Comparison of ENCODE assay signal across 9 mouse cellular contexts in genomic region chr2:122937922-122938321, GRCm38 (mm10).
DNase-seq lines count a peak whose midpoint lies in the region; ATAC-seq and TF ChIP-seq lines count a peak whose summit lies in the region.
"Had no signal": no experiment of that assay in that cellular context is flagged by ENCODE, and none has a peak within 500 bp of the region (broad histone marks: within the 10 kb centered on the region; RNA-seq: fewer than 3 reads in every experiment).

No protein-coding gene starts in this region.

- no peak overlapping the region for H3K27ac ChIP-seq in liver, postnatal 0 days (ENCODE audit: low read depth)
- no peak overlapping the region for H3K27ac ChIP-seq in intestine, embryonic 16.5 days (ENCODE audit: low read length)
- H3K27ac ChIP-seq: limb, embryonic 15.5 days had no signal

- no peak for TF ChIP-seq EP300 in liver, postnatal 0 days (IDR thresholded peaks at IDR 0.05; ENCODE audit: low read depth)

- H3K9ac ChIP-seq in liver, postnatal 0 days (replicated peaks), result no peak overlapping the region
- no peak overlapping the region for H3K9ac ChIP-seq in intestine, embryonic 16.5 days (ENCODE audit: low read depth, low read length)
- H3K9ac ChIP-seq: limb, embryonic 15.5 days had no signal

- H3K4me3 ChIP-seq in liver, postnatal 0 days (ENCODE audit: low read depth, low read length), result no peak overlapping the region
- H3K4me3 ChIP-seq in intestine, embryonic 16.5 days (ENCODE audit: low read length), result no peak overlapping the region
- H3K4me3 ChIP-seq: limb, embryonic 15.5 days had no signal

- no peaks in the 10 kb centered on the region for H3K27me3 ChIP-seq in liver, postnatal 0 days (ENCODE audit: insufficient read depth, low read length)
- H3K27me3 ChIP-seq in intestine, embryonic 16.5 days (replicated peaks; ENCODE audit: control insufficient read depth, insufficient read depth, low read length), result no peaks in the 10 kb centered on the region
- H3K27me3 ChIP-seq: limb, embryonic 15.5 days had no signal

- no peaks in the 10 kb centered on the region for H3K4me1 ChIP-seq in liver, postnatal 0 days (ENCODE audit: insufficient read depth)
- H3K4me1 ChIP-seq in intestine, embryonic 16.5 days (ENCODE audit: control insufficient read depth, insufficient read depth, low read length), result no peaks in the 10 kb centered on the region
- H3K4me1 ChIP-seq: limb, embryonic 15.5 days had no signal

- H3K36me3 ChIP-seq in liver, postnatal 0 days (replicated peaks; ENCODE audit: insufficient read depth, low read length), result no peaks in the 10 kb centered on the region
- no peaks in the 10 kb centered on the region for H3K36me3 ChIP-seq in intestine, embryonic 16.5 days (ENCODE audit: control insufficient read depth, insufficient read depth, low read length)
- H3K36me3 ChIP-seq: limb, embryonic 15.5 days had no signal

- H3K9me3 ChIP-seq in liver, postnatal 0 days (ENCODE audit: low read length), result no peaks in the 10 kb centered on the region
- H3K9me3 ChIP-seq in intestine, embryonic 16.5 days (ENCODE audit: control insufficient read depth, low read length), result no peaks in the 10 kb centered on the region
- H3K9me3 ChIP-seq: limb, embryonic 15.5 days had no signal

- ATAC-seq in liver, postnatal 0 days, result no peak
- ATAC-seq in megakaryocyte progenitor cell, adult 5-6 weeks (replicated peaks; ENCODE audit: poor library complexity), result peak; percentile 52; the same call in 1 of the 2 replicates
- no peak for ATAC-seq in intestine, embryonic 16.5 days

- WGBS in liver, postnatal 0 days (ENCODE audit: insufficient replicate concordance), result 42% methylated on average over 4 of the region's 4 CpGs
- WGBS in intestine, embryonic 16.5 days, result 42% methylated on average over 4 of the region's 4 CpGs

- TF ChIP-seq CTCF in liver, postnatal 0 days (IDR thresholded peaks at IDR 0.05; ENCODE audit: low read depth), result peak; percentile 42

- DNase-seq in embryo, embryonic 10 days (ENCODE audit: low spot score), result peak; percentile 67
- DNase-seq in embryo, embryonic 9.5 days (ENCODE audit: extremely low spot score), result no peak
- no peak for DNase-seq in liver, postnatal 0 days
- DNase-seq in liver, result no peak
- peak; percentile 11 for DNase-seq in cerebellum, adult 9-10 months
- DNase-seq in urinary bladder, postnatal 4 days (ENCODE audit: low spot score in 2 of 2), result no peak

- H3K4me2 ChIP-seq in liver, postnatal 0 days (ENCODE audit: low read depth, low read length), result no peak overlapping the region
- H3K4me2 ChIP-seq in intestine, embryonic 16.5 days (ENCODE audit: low read depth, low read length), result no peak overlapping the region
- H3K4me2 ChIP-seq: limb, embryonic 15.5 days had no signal

Comparison
In these comparisons a context has a peak if more than half of its experiments do, and no peak if none do; other contexts are left out.
1. DNase-seq: peak in embryo, embryonic 10 days (single experiment) and cerebellum, adult 9-10 months (single experiment); none in embryo, embryonic 9.5 days (single experiment), liver, postnatal 0 days (single experiment), liver (single experiment) and urinary bladder, postnatal 4 days (0 of 2).